Mouse (Mus musculus): ENCODE measurements around the gene Cldn10.

DNA sequence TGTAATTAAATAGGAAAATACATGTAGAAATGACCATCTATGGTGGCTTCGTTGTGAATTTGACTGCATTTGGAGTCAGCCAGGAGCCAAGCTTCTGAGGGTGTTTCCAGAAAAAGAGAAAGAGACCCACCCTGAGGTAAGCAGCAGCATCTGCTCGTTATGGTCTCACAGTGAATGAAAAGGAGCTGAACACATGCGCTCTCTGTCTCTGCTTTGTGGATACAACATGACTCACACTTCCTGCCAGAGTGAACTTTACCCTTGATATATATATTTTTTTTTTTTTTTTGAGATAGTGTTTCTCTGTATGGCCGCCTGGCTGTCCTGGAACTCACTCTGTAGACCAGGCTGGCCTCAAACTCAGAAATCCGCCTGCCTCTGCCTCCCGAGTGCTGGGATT, 35.6 kb downstream of the Cldn10 start:
- TF ChIP-seq EP300 (IDR thresholded peaks at IDR 0.05; ENCODE audit: insufficient read depth, low read depth, low read length), result no peak
- TF ChIP-seq POLR2A (IDR thresholded peaks at IDR 0.05; ENCODE audit: insufficient read depth, low read depth, low read length), result no peak
- no peak for TF ChIP-seq CTCF (IDR thresholded peaks at IDR 0.05)

Data from heart, adult 2 months (tissue).